Mouse (Mus musculus) layer of hippocampus, adult 8-10 months (tissue): ENCODE measurements around the gene Fam20c. TPM values are rescaled to one million over a fixed set of nuclear protein-coding genes. Genes with fewer than 3 reads are reported as not detected.

Source experiments
- total RNA-seq, 4 experiments: library from RNA; stranded (reverse); gene quantifications; 2 replicates each; pipeline ENCODE4 v1.2.4; 2022

Gene Fam20c
- total RNA-seq, 4 experiments from 2014 or later = 32.2 to 47.0 (median 38.6) TPM

Other genes with a start within 250 kb of the Fam20c start
- under 1 TPM in 1 of 4 experiments, not detected in 3; 0.45 TPM for gene 1700123K08Rik, start 189.8 kb upstream of the Fam20c start, total RNA-seq
- 10 to 100 TPM; 30.4 to 34.4 (median 31.5) TPM for gene Zfp68, start 134.8 kb upstream of the Fam20c start, total RNA-seq
- 10 to 100 TPM; 14.6 to 17.7 (median 16.9) TPM for gene A430033K04Rik, start 131.7 kb upstream of the Fam20c start, total RNA-seq
- not detected for gene Gm5294, start 65.6 kb downstream of the Fam20c start, total RNA-seq
- gene Pdgfa, start 242.9 kb downstream of the Fam20c start, total RNA-seq = 10 to 100 TPM; 41.3 to 48.8 (median 46.4) TPM